8 mouse cellular contexts compared by ENCODE assay signal in genomic region chr11:20958233-20958632, GRCm38 (mm10).
A peak's percentile ranks its signal among the peaks of the same experiment; 100 is the strongest.
DNase-seq lines count a peak whose midpoint lies in the region.

No protein-coding gene starts in this region.

- peak; percentile 96 for DNase-seq in heart, adult 11 months
- DNase-seq in heart, postnatal 4 days: no peak
- DNase-seq in embryo, embryonic 10 days (ENCODE audit: low spot score): peak; percentile 70
- peak; percentile 36 for DNase-seq in kidney, adult 11 months
- peak; percentile 43 for DNase-seq in lung, postnatal 10 days
- no peak for DNase-seq in Muller cell, postnatal 12 days (ENCODE audit: inconsistent ontology term)
- no peak for DNase-seq in B cell, adult 2 months
- DNase-seq in right cerebral cortex, postnatal 10 days (ENCODE audit: low spot score in 2 of 2): no peak

Comparison
In these comparisons a context has a peak if more than half of its experiments do, and no peak if none do; other contexts are left out.
1. DNase-seq: peak in heart, adult 11 months (single experiment), embryo, embryonic 10 days (single experiment), kidney, adult 11 months (single experiment) and lung, postnatal 10 days (single experiment); none in heart, postnatal 4 days (single experiment), Muller cell, postnatal 12 days (single experiment), B cell, adult 2 months (0 of 2) and right cerebral cortex, postnatal 10 days (0 of 2).